Mouse (Mus musculus) forebrain, embryonic 10.5 days (tissue): Measurements from ENCODE around the gene Trove2. TPM values are rescaled to one million over a fixed set of nuclear protein-coding genes. Genes with fewer than 3 reads are reported as not detected.
A peak's percentile ranks its signal among the peaks of the same experiment; 100 is the strongest.

Experiments
- DNase-seq: peaks from one replicate; pipeline ENCODE4 v3.0.0-alpha.2; 2017; ENCODE audit warnings: low spot score; ENCODE audit errors: extremely low spot score
- H3K27ac ChIP-seq: fragments of 300-500 bp; sonication (generic); 2 replicates; pipeline ENCODE4 v1.5.1; 2016; ENCODE audit warnings: mild to moderate bottlenecking
- H3K27me3 ChIP-seq: fragments of 300-500 bp; sonication (generic); 2 replicates; pipeline ENCODE4 v1.6.1; 2016; ENCODE audit warnings: mild to moderate bottlenecking; ENCODE audit not compliant: poor library complexity, severe bottlenecking
- H3K36me3 ChIP-seq: fragments of 300-500 bp; sonication (generic); replicated peaks from 2 replicates; pipeline ENCODE4 v1.6.1; 2016; ENCODE audit warnings: mild to moderate bottlenecking, moderate library complexity
- H3K4me1 ChIP-seq: fragments of 300-500 bp; sonication (generic); 2 replicates; pipeline ENCODE4 v1.6.1; 2016
- H3K4me3 ChIP-seq: fragments of 300-500 bp; sonication (generic); 2 replicates; pipeline ENCODE4 v1.5.1; 2016; ENCODE audit warnings: mild to moderate bottlenecking, moderate library complexity
- H3K9me3 ChIP-seq: fragments of 300-500 bp; sonication (generic); 2 replicates; pipeline ENCODE4 v1.6.1; 2016; ENCODE audit warnings: mild to moderate bottlenecking, moderate library complexity
- WGBS: fragments of 180-500 bp; shearing (Covaris S2); methylation state at CpG from one replicate; pipeline ENCODE4 v1.1.7; 2016; 5-methylcytosine and 5-hydroxymethylcytosine counted together
- polyA plus RNA-seq: library from polyadenylated mRNA; unstranded; fragments of >200 nt; fragmentation: Nextera tagmentation; extraction: Ambion mirVana; gene quantifications from 2 replicates; pipeline ENCODE4 v1.2.1, GENCODE M21; 2016

Gene Trove2
- polyA plus RNA-seq: 33.5 and 36.1 TPM in 2 replicates

GRCm38 (mm10) chr1:143776446-143777411 lies at the start of gene Trove2, which contains the start of gene Uchl5:
TSS of gene Trove2 (minus strand) at chr1:143777068.
TSS of gene Uchl5 (plus strand) at chr1:143777272.
- peak within 1 kb of the TSS; percentile 73 for H3K4me3 ChIP-seq
- H3K9me3 ChIP-seq: no peaks in the 10 kb centered on the region
- H3K27me3 ChIP-seq: no peaks in the 10 kb centered on the region
- under 1% methylated on average over 84 of the region's 84 CpGs for WGBS
- H3K4me1 ChIP-seq: peaks cover 37% of the 10 kb centered on the region
- peaks cover 11% of the 10 kb centered on the region for H3K36me3 ChIP-seq
- H3K27ac ChIP-seq: peak within 1 kb of the TSS; percentile 91
- DNase-seq: peak; percentile 98

GRCm38 (mm10) chr1:143822677-143823076 lies 45.8 kb upstream of the Trove2 start:
- H3K36me3 ChIP-seq: no peaks in the 10 kb centered on the region
- DNase-seq: no peak
- H3K27ac ChIP-seq: 0 out of 2 replicates have a peak overlapping the region, but pooled peaks have one; percentile 3
- peaks cover 34% of the 10 kb centered on the region for H3K4me1 ChIP-seq
- no peak overlapping the region for H3K4me3 ChIP-seq
- H3K9me3 ChIP-seq: no peaks in the 10 kb centered on the region
- H3K27me3 ChIP-seq: no peaks in the 10 kb centered on the region
- WGBS: 89% methylated on average over 3 of the region's 3 CpGs

GRCm38 (mm10) chr1:143820096-143820877 lies 43.4 kb upstream of the Trove2 start:
- no peak for DNase-seq
- no peaks in the 10 kb centered on the region for H3K9me3 ChIP-seq
- peaks cover 34% of the 10 kb centered on the region for H3K4me1 ChIP-seq
- WGBS: 60% methylated on average over 2 of the region's 2 CpGs
- no peaks in the 10 kb centered on the region for H3K36me3 ChIP-seq
- peak overlapping the region; percentile 62; the same call in 1 of the 2 replicates for H3K27ac ChIP-seq
- H3K27me3 ChIP-seq: no peaks in the 10 kb centered on the region
- H3K4me3 ChIP-seq: no peak overlapping the region

GRCm38 (mm10) chr1:143813676-143814360 lies 37.0 kb upstream of the Trove2 start:
- Histone ChIP-seq H3K4me1 (no peaks in the 10 kb centered on the region; the same call in 1 of the 2 replicates), H3K27me3 (no peaks in the 10 kb centered on the region), H3K27ac (no peak overlapping the region), H3K36me3 (0 out of 2 replicates have a peak, but pooled peaks cover 5% of the 10 kb centered on the region), H3K4me3 (no peak overlapping the region), H3K9me3 (no peaks in the 10 kb centered on the region)
- 47% methylated on average over 7 of the region's 7 CpGs for WGBS
- DNase-seq: peak; percentile 65

DNA sequence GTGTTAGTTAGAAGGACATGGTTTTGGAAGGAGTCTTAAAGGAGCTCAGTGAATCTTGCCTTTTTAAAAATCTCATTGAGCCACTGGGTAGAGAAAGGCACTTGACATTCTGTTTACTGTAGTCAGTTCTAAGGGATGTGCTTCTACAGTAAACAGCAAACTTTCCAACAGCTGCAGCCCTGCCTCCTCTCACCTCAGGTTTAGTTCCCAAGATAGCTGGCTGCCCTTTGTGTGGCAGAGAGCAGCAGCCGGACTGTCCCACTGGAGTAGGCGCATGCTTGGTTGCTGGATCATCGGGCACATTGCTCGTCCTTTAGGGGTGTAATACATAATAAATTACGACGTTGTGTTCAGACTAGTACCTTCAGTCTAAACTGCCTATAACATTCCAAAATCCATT lies 32.2 kb upstream of the Trove2 start:
- 95% methylated on average over 6 of the region's 6 CpGs for WGBS
- no peak for DNase-seq

GRCm38 (mm10) chr1:143803537-143803936 lies 26.7 kb upstream of the Trove2 start:
- no peaks in the 10 kb centered on the region for H3K4me1 ChIP-seq
- H3K27me3 ChIP-seq: no peaks in the 10 kb centered on the region
- H3K36me3 ChIP-seq: peaks cover 32% of the 10 kb centered on the region
- H3K4me3 ChIP-seq: no peak overlapping the region
- no peak for DNase-seq
- H3K27ac ChIP-seq: no peak overlapping the region
- H3K9me3 ChIP-seq: no peaks in the 10 kb centered on the region
- 49% methylated on average over 4 of the region's 4 CpGs for WGBS

More for the DNA sequence above, 32.2 kb upstream of the Trove2 start:
- H3K4me1 ChIP-seq: no peaks in the 10 kb centered on the region
- H3K4me3 ChIP-seq: no peak overlapping the region
- no peaks in the 10 kb centered on the region for H3K27me3 ChIP-seq
- H3K9me3 ChIP-seq: no peaks in the 10 kb centered on the region
- peaks cover 27% of the 10 kb centered on the region for H3K36me3 ChIP-seq
- H3K27ac ChIP-seq: no peak overlapping the region

DNA sequence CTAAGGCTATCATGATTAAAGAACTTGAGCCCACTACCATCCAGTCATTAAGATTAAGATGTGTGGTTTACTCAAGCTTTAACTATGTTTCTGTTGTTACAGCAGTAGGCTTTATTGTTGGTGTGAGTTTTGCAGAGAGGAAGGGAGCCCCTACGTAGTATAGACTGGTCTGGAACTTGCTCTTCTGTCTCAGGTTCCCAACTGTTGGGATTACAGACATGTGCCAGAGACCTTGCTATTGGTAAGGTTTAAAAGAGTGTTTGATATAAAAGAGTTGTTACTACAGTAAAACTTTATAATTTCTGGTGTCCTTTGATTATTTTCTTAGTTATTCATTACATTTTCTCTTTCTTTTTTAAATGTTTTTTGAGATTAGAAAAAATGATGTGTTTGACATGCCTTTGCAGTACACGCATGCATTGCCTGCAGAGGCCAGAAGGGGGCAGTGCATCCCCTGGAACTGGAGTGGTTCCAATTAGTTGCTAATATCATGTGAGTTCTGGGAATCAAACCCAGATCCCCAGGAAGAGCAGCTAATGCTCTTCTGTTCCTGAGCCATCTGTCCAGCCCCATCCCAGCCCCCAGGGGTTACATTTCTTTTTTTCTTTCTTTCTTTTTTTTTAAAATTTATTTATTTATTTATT lies 11.8 kb upstream of the Trove2 start:
- 77% methylated on average over 2 of the region's 2 CpGs for WGBS
- Histone ChIP-seq H3K4me1 (no peaks in the 10 kb centered on the region), H3K27ac (no peak overlapping the region), H3K36me3 (peaks cover 32% of the 10 kb centered on the region), H3K4me3 (no peak overlapping the region), H3K27me3 (no peaks in the 10 kb centered on the region), H3K9me3 (no peaks in the 10 kb centered on the region)
- DNase-seq: peak; percentile 31

DNA sequence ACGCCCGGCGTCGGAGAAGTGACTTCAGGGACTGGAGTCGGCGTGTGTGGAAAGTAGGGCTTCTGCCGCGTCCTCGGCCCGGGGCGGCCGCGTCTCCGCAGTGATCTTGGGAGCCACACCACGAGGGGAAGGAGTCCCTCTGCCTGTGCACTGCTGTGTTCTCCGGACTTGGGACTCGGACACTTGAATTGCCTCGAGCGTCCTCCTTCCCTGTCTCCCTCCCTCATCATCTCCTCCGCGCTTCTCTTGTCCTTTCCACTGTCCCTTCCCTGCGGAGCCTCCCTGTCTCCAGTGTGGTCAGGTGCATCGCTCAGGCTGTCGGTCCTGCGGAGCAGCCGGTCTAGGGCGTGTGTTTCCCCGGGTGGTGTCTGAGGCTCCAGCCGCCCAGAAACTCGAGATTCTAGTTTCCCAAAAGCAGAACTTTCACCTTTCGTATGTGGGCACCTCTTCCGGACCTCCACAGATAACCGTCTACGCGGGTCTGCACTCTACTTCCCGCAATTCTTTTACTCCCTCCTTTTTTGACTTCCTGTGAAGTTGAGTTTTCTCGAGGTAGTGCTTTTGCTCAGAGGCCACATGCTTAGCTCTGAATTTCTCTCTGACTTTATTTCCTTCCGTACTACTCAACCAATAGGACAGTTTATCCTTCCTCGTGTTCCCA lies 820 bp upstream of the Trove2 start:
- H3K4me3 ChIP-seq: peak overlapping the region; percentile 73
- H3K9me3 ChIP-seq: no peaks in the 10 kb centered on the region
- DNase-seq: no peak
- H3K27me3 ChIP-seq: no peaks in the 10 kb centered on the region
- H3K4me1 ChIP-seq: peaks cover 31% of the 10 kb centered on the region
- H3K27ac ChIP-seq: peak overlapping the region; percentile 91
- WGBS: under 1% methylated on average over 32 of the region's 39 CpGs
- H3K36me3 ChIP-seq: peaks cover 11% of the 10 kb centered on the region

- no peak for DNase-seq
- Histone ChIP-seq H3K9me3 (no peaks in the 10 kb centered on the region), H3K27ac (no peak overlapping the region), H3K36me3 (peaks cover 16% of the 10 kb centered on the region), H3K4me3 (no peak overlapping the region), H3K27me3 (no peaks in the 10 kb centered on the region), H3K4me1 (peaks cover 45% of the 10 kb centered on the region)
- 84% methylated on average over 6 of the region's 6 CpGs for WGBS
Observed at GRCm38 (mm10) chr1:143773909-143774308, 3.0 kb downstream of the Trove2 start.

- peaks cover 20% of the 10 kb centered on the region for H3K36me3 ChIP-seq
- H3K4me1 ChIP-seq: peaks cover 37% of the 10 kb centered on the region
- no peaks in the 10 kb centered on the region for H3K9me3 ChIP-seq
- H3K4me3 ChIP-seq: no peak overlapping the region
- DNase-seq: no peak
- 87% methylated on average over 7 of the region's 7 CpGs for WGBS
- no peaks in the 10 kb centered on the region for H3K27me3 ChIP-seq
- H3K27ac ChIP-seq: no peak overlapping the region
Observed at GRCm38 (mm10) chr1:143773082-143773481, 3.8 kb downstream of the Trove2 start.

DNA sequence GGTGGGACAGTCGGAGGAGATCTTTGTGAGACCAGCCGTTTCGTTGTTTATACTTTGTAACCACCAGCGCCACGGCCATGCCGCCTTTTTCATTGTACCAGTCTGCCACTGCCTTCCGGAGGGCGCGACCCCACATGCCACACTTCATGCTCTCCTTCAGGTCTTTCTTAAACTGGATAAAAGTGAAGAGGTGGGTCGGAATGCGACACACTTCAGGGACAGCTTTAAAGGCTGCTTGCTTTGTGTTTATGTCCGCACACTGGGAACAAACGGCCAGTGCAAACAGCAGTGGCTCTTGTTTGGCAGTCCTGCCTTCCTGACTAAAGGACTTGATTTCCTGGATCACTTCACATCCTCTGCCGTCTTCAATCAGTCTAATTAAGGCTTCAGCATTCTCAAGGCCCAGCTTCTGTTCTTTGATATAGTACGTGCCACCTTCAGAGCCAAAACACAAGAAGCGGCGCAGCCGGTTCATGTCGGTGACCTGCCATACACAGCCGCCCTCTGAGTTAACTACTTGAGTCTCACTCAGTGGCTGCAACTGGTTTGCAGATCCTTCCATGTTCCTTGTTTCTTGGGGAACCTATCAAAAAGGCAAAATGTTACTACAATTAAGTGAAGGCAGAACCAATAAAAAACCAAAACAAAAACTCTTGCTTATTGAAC lies 6.3 kb downstream of the Trove2 start:
- no peak for DNase-seq
- peak overlapping the region; percentile 31; the same call in 1 of the 2 replicates for H3K27ac ChIP-seq
- peaks cover 27% of the 10 kb centered on the region for H3K4me1 ChIP-seq
- H3K9me3 ChIP-seq: no peaks in the 10 kb centered on the region
- H3K4me3 ChIP-seq: no peak overlapping the region
- peaks cover 35% of the 10 kb centered on the region for H3K36me3 ChIP-seq
- H3K27me3 ChIP-seq: no peaks in the 10 kb centered on the region
- WGBS: 56% methylated on average over 20 of the region's 20 CpGs
